Mouse (Mus musculus) spleen, adult 18-20 months (tissue): Measurements from ENCODE around the gene Plp2.
A peak's percentile ranks its signal among the peaks of the same experiment; 100 is the strongest.
"Not testable (repeated sequence)": the region's sequence is repeated elsewhere in the genome, so short reads cannot be mapped to it uniquely, and the experiment has no call there.

Experiments used
- DNase-seq, 2 experiments: peaks; one replicate each; pipeline ENCODE4 v3.0.0; 2022; ENCODE audit warnings: mixed read lengths in 2 of 2

Plp2 gene

GRCm38 (mm10) chrX:7670921-7671623, at the start of gene Plp2:
Gene Plp2 (minus strand): TSS chrX:7671390.
- peak; percentile 46 to 56 for DNase-seq

- not testable (repeated sequence) for DNase-seq
Measured at GRCm38 (mm10) chrX:7716058-7716457, 44.9 kb upstream of the Plp2 start.

DNA sequence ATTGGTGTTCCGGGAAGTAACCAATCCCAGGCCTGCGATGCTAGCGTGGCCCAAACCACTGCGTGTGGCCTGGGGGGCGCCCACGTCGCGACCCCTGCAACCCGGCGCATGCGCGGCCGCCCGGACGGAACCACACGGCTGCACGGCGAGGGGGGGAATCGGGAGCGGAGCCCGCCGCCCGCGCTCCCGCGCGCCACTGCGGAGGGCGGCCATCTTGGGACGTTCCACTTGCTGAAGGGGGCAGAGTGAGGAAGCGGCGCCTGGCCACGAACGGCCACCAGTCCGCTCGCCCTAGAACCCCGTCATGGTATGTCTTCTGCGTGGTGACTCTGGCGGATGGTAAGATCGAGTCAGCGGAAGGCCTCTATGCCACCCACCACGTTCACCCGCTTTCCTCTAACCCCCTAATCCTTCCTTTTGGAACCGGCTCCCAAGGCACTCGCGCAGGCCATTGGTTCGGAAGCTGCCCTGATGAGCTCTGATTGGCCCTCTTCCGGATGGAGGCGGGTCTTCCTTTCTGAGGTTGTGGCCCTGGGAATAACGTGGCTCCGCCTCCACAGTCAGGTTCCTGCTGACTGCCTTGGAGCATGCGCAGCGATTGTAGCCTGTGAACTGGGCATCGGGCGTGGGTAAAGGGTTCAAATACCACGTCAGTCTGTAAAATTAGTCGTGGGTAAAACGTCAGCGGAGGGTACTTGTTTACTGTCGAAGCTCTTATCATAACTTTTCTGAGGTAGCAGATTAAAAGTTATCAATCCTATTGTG, 43.1 kb upstream of the Plp2 start, which contains the start of gene Wdr45:
Wdr45 (plus strand) TSS at position 199 of the 765 bp plus-strand sequence.
- peak; percentile 78 to 85 for DNase-seq

DNA sequence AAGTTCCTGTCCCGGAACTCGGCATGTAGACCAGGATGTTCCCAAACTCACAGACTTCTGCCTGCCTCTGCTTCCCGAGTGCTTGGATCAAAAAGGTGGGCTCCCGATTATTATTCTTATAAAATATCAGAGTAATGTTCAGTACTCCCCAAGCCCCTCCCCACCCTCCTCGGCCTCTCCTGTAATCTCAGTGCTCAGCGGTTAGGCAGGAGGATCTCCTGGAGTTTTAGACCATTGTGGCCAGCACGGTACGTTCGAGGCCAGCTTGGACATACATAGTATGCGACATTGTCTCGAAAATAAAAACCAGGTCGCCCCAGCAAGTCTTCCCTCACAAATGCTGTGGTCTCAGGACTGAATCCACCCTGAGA, 42.6 kb upstream of the Plp2 start:
- not testable (repeated sequence) for DNase-seq

DNA sequence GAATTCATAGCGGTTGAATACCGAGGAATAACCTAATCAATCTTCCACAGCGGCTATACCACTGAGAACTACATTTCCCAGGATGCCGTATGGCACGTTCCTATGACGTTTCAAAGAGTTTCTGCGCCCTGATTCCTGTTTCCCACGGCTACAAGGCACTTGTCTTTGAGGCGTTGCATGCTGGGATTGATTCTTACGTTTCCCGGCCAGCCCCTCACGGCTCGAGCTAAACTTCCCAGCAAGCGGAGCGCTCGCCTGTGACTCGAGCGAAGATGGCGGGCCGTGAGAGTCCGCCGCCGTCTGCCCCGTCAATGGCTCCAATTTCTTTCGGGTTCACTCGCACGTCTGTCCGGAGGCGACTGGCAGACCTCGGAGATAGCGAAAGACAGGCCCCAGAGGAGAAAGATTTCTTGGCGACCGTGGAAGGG, 25.8 kb upstream of the Plp2 start, which contains the start of gene Gpkow:
Gpkow (plus strand) TSS at position 178 of the 428 bp plus-strand sequence.
- DNase-seq: peak; percentile 57 to 66

DNA sequence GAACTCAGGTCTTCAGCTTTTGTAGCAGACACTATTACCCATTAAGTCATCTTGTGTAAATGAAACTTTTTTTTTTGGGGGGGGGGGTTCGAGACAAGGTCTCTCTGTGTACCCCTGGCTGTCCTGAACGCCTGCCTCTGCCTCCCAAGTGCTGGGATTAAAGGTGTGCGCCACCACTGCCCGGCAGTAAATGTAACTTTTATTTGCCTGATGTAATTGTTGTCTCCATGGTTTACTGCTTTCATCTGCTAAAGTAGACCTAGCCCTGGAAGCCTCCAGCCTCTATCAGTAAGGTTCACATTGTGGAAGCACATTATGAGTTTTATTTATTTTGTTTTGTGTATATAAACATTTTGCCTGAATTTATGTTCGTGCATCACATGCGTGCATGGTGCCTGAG, 25.3 kb upstream of the Plp2 start:
- DNase-seq: no peak

DNA sequence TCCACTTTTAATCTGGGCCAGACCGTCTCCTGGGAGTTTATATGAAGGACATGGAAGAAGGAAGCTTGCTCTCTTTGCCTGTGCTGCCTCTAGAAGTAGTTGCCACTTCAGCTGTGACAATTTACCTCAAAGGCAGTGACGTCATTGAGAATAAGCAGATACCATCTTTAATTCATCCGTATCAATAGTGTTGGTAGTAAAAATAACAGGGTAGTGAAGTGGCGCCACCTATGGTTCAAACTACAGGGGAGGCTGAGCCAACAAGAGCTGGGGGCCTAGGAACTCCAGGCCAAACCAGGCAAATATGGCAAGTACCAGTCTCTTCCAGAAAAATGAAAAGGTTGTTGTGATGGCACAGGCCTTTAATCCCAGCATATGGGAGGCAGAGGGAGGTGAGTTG, 21.7 kb upstream of the Plp2 start:
- peak in 1 of 2 experiments; percentile 39 for DNase-seq

DNA sequence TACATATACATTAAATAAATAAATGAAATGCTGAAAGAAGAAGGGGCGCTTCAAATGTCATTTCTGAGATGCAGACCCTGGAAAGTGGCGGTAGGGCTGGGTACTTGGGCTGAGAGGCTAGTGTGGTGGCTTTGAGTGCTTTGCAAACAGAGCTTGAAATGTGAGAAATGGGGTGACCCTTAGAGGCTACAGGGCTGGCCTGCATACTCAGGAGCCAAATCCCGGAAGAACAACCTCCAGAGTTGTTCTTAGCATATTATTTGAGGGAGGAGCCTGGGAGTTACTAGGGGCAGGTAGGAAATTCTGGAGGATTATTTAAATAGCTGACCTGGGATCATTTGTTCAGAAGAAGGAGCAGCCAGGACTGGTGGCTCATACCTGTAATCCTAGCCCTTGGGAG, 19.3 kb upstream of the Plp2 start:
- DNase-seq: no peak

DNA sequence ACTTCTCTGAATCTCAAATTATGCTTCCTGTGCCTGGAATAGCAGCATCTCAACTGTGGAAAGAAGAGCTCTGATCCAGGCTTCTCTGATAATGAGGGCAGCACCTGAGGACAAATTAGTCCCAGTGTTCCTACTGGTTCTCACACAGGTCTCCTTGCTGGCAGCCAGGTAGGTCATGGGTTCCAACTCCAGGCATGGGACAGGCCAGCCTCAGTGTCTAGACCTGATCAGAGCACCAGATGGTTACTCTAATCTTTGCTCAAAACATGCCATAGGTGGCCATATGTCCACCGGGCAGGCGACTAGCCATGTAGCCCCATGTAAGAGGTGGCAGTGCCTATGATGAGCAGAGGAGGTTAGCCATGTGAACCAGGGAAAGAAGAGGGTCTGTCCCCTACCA, 17.1 kb upstream of the Plp2 start:
- DNase-seq: no peak

DNA sequence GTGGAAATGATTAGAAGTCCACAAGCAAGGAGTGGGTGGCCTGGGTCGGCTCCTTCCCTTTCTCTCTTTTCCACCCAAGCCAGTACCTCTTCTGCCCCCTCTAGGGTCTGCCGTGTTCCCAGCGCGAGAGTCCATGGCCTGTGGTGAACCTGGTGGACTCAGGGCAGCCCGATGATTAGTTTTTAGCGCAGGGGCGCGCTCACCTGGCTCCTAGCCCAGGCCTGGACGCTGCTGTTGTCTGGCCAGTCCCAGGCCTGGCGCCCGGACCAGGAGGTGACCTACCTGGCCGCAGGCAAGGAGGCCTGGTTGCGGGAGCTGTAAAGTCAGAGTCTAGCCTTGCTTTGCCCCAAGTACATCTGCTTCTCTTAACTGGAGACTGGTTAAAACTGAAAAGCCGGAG, 9.7 kb upstream of the Plp2 start, which contains the start of gene Magix:
Magix (minus strand) TSS at position 388 of the 400 bp plus-strand sequence.
- DNase-seq: no peak

DNA sequence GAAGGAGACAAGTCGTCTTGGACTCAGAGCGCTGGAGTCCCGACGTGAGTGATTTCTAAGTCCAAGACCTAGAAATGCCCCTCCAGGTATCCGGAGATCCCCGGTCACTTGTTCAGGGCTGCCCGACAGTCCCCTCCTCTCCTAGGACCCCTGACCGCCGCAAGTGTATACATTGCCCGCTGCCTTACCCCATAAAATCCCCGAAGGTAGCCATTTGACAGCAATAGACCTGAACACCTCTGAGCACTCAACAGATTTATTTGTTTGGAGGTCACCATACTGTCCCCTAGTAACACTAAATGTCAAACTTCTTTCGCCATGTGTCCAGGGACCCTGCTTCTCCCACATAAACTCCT, 8.8 kb upstream of the Plp2 start:
- no peak for DNase-seq

DNA sequence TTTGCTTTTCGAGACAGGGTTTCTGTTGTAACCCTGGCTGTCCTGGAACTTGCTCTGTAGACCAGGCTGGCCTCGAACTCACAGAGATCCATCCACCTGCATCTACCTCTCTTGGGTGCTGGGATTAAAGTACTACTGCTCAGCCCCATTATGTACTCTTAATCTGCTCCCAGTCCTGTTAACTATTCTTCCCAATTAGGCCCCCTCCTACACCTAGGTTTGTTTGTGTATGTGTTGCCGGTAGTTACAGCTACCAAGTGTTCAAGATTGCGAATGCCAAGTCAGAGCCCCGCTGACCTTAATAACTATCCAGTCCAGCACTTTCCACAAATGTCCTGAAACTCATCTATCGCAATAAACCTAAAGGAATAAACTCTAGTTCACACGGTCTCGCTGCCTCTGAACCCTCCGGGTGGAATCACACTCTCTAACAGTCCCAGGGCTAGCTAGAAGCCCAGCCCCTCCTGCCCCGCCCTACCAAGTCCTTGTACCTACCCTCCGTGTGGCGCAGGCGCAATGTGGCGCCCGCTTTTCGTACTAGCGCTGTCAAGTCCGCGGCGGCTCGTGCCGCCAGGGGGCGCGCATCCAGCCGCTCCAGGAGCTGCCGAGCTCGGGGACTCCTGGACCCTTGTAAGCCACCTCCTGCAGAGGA, 8.3 kb upstream of the Plp2 start:
- peak; percentile 80 to 85 for DNase-seq

GRCm38 (mm10) chrX:7678986-7679385, 7.8 kb upstream of the Plp2 start:
- no peak for DNase-seq

GRCm38 (mm10) chrX:7675001-7675380, 3.8 kb upstream of the Plp2 start:
- no peak for DNase-seq

DNA sequence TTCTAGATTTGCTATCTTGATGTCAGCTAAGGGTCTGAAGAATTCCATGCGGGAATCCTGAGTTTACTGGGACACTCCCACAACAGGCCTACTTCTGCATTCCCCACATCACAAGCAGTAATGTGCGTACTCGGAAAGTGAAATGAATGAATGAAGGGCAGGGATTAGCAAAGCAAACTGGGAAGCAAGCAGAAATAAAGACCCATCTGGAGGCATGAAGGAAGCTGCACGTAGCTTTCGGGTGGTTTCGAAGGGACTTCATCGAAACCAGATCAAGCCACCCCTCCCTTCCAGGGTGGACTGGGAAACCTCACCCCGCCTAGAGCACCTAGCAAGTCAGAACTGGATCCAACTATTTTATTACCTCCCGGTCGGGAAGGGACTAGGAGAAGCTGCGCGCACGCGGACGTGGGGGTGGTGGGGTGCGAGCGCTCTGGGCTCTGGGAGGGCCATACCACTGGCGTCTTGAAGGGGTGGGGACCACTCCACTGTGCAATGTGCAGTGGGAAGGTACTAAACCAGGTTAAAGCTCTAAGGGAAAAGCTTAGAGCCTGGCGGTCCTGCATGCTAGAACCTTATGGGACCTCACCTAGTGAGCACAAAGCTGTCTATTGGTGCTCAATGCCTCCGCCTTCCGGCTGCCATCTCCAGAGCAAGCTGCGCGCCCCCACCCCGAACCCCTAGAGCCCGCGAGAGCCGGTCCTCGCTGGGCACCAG, 3.3 kb upstream of the Plp2 start:
- peak in 1 of 2 experiments; percentile 26 for DNase-seq

GRCm38 (mm10) chrX:7673578-7674281, 2.5 kb upstream of the Plp2 start:
- DNase-seq: peak; percentile 42 to 49

GRCm38 (mm10) chrX:7672739-7673138, 1.5 kb upstream of the Plp2 start:
- DNase-seq: no peak

DNA sequence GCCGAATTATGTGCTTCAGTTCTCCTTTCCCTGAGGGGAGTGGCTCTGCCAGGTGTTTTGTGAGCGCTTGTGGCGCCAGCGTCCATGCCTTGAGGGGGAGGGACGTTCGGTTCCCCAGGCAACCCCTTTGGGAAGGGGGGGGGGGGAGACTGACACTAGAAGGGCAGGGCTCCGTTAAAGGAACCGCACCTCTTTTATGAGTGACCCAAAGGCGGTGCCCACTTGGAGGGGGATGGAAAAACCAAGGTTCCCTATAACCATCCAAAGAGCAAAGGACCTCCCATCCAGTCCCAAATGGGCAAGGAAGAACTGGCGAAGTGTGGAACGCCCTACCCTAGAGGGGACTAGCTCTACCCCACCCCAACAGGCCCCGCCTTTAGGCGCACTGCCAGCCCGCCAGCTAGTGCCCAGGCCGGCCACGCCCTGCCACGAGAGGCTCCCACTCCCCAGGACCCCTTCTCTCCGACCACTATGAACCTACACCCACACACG, 754 bp downstream of the Plp2 start:
- DNase-seq: peak; percentile 56 to 66

DNA sequence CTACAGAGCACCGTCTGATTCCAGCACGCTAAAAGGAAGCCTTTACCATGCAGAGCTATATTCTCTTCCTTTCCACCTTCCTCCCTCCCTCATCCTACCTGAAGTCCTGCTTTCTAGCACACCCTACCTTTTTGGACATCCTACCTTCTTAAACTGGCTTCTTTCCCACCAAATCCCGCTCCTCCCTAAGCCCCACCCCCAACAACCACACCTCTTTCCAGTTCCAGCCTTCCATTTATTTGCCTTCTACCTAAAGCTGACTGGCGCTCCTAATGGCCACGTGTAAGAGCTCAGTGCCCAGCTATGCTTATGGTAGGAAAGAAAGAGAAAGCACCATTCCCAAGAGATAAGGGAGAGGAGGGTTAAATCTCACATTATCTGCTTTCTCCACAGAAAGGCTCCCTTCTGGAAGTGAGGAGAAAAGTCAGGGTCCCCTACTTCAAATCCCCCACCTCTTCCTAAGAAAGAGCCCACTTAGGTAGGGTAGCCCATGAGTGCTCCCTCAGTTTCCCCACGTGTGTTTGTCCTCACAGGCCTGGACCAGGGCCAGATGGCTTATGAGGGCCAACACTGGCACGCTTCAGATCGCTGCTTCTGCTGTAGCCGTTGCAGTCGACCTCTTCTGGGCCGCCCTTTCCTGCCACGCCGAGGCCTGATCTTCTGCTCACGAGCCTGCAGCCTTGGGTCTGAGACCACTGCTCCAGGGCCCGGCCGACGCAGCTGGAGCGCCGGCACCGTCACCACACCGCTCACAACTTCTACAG, 5.3 kb downstream of the Plp2 start:
- DNase-seq: no peak

DNA sequence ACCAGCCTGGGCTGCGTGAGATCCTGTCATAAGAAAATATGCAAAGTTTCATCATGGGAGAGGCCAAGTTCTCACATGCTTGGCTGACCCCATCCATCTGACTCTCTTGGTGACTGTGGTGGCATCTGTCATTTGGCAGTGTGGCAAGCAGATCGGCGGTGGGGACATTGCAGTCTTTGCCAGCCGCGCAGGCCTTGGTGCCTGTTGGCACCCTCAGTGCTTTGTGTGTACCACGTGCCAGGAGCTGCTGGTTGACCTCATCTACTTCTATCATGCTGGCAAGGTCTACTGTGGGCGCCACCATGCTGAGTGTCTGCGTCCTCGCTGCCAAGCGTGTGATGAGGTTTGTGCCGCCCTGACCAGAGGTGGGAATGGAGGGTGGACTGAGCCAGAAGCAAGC, 6.4 kb downstream of the Plp2 start:
- DNase-seq: no peak

DNA sequence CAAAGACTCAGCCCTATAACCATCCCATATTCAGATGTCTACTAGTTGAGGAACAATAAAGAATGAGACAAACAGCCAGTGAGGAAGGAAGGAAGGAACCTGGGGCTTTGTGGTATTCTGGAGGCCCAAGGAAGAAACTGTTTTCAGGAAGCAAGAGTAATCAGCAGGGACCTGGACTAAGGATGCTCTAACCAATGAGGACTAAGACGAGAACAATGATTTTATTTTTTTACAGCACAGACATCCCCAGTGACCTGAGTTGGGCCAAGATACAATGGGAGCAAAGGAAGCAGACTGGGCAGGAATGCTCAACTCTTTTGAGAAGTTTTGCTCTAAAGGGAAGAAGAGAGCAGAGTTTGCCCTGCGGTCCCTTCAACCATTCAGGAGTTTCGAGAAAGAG, 8.3 kb downstream of the Plp2 start:
- DNase-seq: no peak
